8 mouse cellular contexts compared by ENCODE assay signal in genomic region chr13:3359751-3360260, GRCm38 (mm10).
A peak's percentile ranks its signal among the peaks of the same experiment; 100 is the strongest.
DNase-seq lines count a peak whose midpoint lies in the region; ATAC-seq and TF ChIP-seq lines count a peak whose summit lies in the region.
"Not testable (repeated sequence)": the region's sequence is repeated elsewhere in the genome, so short reads cannot be mapped to it uniquely, and the experiment has no call there.

No protein-coding gene starts in this region.

- H3K36me3 ChIP-seq in C2C12 (ENCODE audit: control insufficient read depth, insufficient read depth); forebrain, embryonic 12.5 days (replicated peaks); kidney, embryonic 14.5 days (ENCODE audit: control insufficient read depth, insufficient read depth, low read length); liver, embryonic 11.5 days (ENCODE audit: control insufficient read depth, insufficient read depth, low read length): not testable (repeated sequence)

- not testable (repeated sequence) for H3K9ac ChIP-seq in forebrain, embryonic 12.5 days; kidney, embryonic 14.5 days (ENCODE audit: low read depth, low read length); liver, embryonic 11.5 days (ENCODE audit: low read depth, low read length)

- not testable (repeated sequence) for H3K79me2 ChIP-seq in C2C12 (ENCODE audit: control insufficient read depth, insufficient read depth)

- ATAC-seq in forebrain, embryonic 12.5 days (ENCODE audit: low FRiP score) = not testable (repeated sequence)
- ATAC-seq in kidney, embryonic 14.5 days (ENCODE audit: low FRiP score, low TSS enrichment) = 0 out of 2 replicates have a peak, but pooled peaks have one; percentile 23
- peak; percentile 19; the same call in 1 of the 2 replicates for ATAC-seq in liver, embryonic 11.5 days (replicated peaks; ENCODE audit: low FRiP score)
- peak; percentile 26; the same call in 1 of the 2 replicates for ATAC-seq in megakaryocyte-erythroid progenitor cell, adult 5-6 weeks (replicated peaks; ENCODE audit: low FRiP score, low TSS enrichment, poor library complexity, severe bottlenecking)

- H3K9me3 ChIP-seq in forebrain, embryonic 12.5 days; kidney, embryonic 14.5 days (ENCODE audit: control insufficient read depth, low read length); liver, embryonic 11.5 days (ENCODE audit: control insufficient read depth, low read length): not testable (repeated sequence)

- H3K4me1 ChIP-seq in forebrain, embryonic 12.5 days = peaks cover 24% of the 10 kb centered on the region
- H3K4me1 ChIP-seq in kidney, embryonic 14.5 days (ENCODE audit: control insufficient read depth, insufficient read depth, low read length); liver, embryonic 11.5 days (replicated peaks; ENCODE audit: control insufficient read depth, insufficient read depth, low read length): not testable (repeated sequence)

- H3ac ChIP-seq in C2C12 (ENCODE audit: control insufficient read depth, insufficient read length, low read depth) = not testable (repeated sequence)

- intact Hi-C loops in heart, postnatal 14 days (cut with DNase I) = not testable (repeated sequence)

- H3K4me3 ChIP-seq in C2C12 (ENCODE audit: insufficient read depth, poor library complexity, severe bottlenecking) = peak overlapping the region; percentile 14
- H3K4me3 ChIP-seq in forebrain, embryonic 12.5 days (replicated peaks) = peak overlapping the region; percentile 40
- peak overlapping the region; percentile 51 for H3K4me3 ChIP-seq in kidney, embryonic 14.5 days (ENCODE audit: low read length)
- H3K4me3 ChIP-seq in liver, embryonic 11.5 days (ENCODE audit: low read depth, low read length) = peak overlapping the region; percentile 50

- DNase-seq in cerebellum, adult 8-10 months = peak; percentile 18
- peak; percentile 15 to 23 for DNase-seq in heart, postnatal 14 days
- DNase-seq in liver, embryonic 11.5 days (ENCODE audit: low spot score) = peak; percentile 33
- DNase-seq in retina, postnatal 1 day = peak; percentile 31

- not testable (repeated sequence) for H3K79me3 ChIP-seq in C2C12 (ENCODE audit: low read depth)

- H3K27me3 ChIP-seq in C2C12 (ENCODE audit: control insufficient read depth, insufficient read depth, insufficient read length) = peaks cover 13% of the 10 kb centered on the region
- peaks cover 49% of the 10 kb centered on the region for H3K27me3 ChIP-seq in forebrain, embryonic 12.5 days
- peaks cover 29% of the 10 kb centered on the region for H3K27me3 ChIP-seq in kidney, embryonic 14.5 days (ENCODE audit: control insufficient read depth, insufficient read depth, low read length)
- H3K27me3 ChIP-seq in liver, embryonic 11.5 days (replicated peaks; ENCODE audit: control insufficient read depth, insufficient read depth, low read length) = peaks cover 37% of the 10 kb centered on the region

- WGBS in forebrain, embryonic 12.5 days = 2% methylated on average over 31 of the region's 35 CpGs
- whole genome bisulfite sequencing in kidney, embryonic 14.5 days = 1% methylated on average over 35 of the region's 35 CpGs
- 3% methylated on average over 35 of the region's 35 CpGs for WGBS in liver, embryonic 11.5 days

- H3K27ac ChIP-seq in forebrain, embryonic 12.5 days; kidney, embryonic 14.5 days (ENCODE audit: low read depth, low read length); liver, embryonic 11.5 days (ENCODE audit: low read depth, low read length): not testable (repeated sequence)

- TF ChIP-seq CTCF in C2C12 (IDR thresholded peaks at IDR 0.05; ENCODE audit: control insufficient read depth, insufficient read depth, insufficient read length) = not testable (repeated sequence)

- peak overlapping the region; percentile 68 for H3K4me2 ChIP-seq in forebrain, embryonic 12.5 days
- H3K4me2 ChIP-seq in kidney, embryonic 14.5 days (replicated peaks; ENCODE audit: low read depth, low read length) = peak overlapping the region; percentile 89
- peak overlapping the region; percentile 81 for H3K4me2 ChIP-seq in liver, embryonic 11.5 days
